Mouse (Mus musculus) lung, postnatal 25 days (tissue): ENCODE data around the gene Vmn1r36.
"Not testable (repeated sequence)": the region's sequence is repeated elsewhere in the genome, so short reads cannot be mapped to it uniquely, and the experiment has no call there.

Source experiments
- DNase-seq: peaks from one replicate; pipeline ENCODE4 v3.0.0; 2022; ENCODE audit warnings: low spot score

Gene Vmn1r36

GRCm38 (mm10) chr6:66719068-66719467 lies at the start of gene Vmn1r36:
Gene Vmn1r36, minus strand, starts transcription at chr6:66719168.
- DNase-seq: not testable (repeated sequence)

DNA sequence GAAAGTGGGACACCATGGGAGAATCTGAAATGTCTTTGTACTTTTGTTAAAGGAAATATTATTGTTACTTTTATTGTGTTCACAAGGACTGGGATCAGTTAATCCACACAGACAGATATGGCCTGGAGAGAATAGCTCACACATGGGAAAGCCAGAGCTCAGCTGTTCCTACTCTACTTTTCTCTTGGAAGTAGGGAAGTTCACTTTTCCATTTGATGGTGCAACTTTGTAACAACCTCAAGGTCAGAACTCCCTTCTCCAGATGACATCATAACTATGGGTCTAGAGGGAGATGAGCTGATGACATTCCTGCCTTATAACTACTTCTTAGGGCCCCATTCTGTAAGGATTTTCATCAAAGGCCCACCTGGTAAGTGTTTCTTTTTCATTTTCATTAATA lies 10.1 kb upstream of the Vmn1r36 start, which contains the start of gene Vmn1r37:
Vmn1r37 (plus strand) TSS at position 301 of the 400 bp plus-strand sequence.
- DNase-seq: not testable (repeated sequence)

GRCm38 (mm10) chr6:66713854-66714253 lies 5.1 kb downstream of the Vmn1r36 start:
- no peak for DNase-seq

- no peak for DNase-seq
Measured at GRCm38 (mm10) chr6:66708901-66709300, 10.1 kb downstream of the Vmn1r36 start.

GRCm38 (mm10) chr6:66685806-66686205 lies 33.2 kb downstream of the Vmn1r36 start, which contains the start of gene Vmn1r35:
Gene Vmn1r35, minus strand, starts transcription at chr6:66685906.
- no peak for DNase-seq
